Mouse (Mus musculus): ENCODE results near the gene Spg20.

The Spg20 gene

DNA sequence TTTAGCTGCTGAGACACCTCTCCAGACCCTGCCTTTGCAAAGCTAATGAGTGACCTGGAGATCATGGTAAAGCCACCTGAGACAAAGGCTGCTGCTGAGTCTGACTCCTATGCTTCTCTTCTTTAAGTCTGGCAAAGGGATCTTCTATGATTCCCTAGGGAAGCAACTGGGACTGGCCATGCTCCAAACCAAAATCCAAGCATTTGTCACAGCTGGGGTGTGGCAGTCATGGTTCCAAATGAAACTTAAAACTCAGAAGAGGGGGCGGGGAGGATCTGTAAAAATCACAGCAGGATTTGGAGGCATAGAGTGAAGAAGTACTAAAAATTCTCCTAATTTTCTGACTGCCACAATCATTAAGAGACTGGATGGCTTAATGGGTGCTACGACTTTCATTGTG lies 14.7 kb upstream of the Spg20 start:
- DNase-seq (ENCODE audit: low spot score), result no peak

DNA sequence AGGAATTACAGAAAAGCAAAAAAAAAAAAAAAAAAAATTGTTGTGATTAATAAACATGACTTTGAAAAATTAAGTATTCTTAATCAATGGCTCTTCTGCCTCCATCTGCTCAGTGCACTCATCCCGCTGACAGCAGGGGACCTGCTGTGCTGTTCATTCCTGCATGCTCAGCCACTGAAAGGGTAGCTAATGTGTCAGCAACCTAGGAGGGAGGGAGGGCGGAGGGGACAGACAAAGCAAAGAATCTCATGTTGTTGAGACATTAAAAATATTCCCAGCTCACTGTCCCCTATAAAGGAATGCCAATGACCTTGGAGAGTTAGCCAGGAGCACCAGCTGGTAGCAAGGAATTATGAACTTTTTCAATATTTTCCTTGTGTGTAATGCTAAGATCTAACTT lies 13.9 kb upstream of the Spg20 start:
- no peak for DNase-seq (ENCODE audit: low spot score)

DNA sequence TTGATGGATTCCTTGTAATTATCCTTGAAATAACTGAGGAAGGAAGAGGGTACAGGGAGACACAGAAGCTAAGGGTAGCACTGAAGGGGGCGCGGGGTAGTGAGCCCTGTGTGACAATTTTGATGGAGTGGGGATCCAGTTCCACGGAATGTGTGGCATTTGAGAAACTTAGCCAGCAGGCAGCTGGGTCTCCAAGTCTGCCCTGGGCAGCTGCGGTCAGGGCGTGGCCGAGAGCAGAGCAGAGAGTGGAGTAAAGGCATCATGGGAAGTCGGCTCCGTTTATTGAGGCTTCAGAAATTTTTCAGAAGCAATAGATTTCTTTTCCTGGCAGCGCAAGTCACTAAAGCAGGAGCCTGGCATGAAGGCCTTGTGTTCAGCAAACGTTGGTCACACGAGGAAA lies 12.9 kb upstream of the Spg20 start:
- DNase-seq (ENCODE audit: low spot score), result no peak

DNA sequence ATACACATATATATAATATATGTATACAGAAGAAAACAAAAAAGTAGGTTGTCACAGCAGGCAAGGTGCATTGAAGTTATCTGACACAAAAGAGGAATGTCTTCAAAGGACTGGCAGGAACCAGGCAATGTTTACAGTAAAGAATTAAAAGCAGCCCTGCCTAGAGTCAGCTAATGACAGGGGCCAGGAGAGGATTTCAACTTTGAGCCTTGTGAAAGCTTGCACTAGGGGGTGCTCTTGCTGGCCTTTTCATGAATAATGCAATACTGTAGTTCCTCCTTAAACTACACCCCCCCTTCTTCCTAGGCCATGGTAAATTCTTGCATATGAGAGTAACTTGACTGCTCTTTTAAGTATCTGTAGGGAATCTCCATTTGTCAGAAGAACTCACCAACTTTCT lies 10.8 kb upstream of the Spg20 start:
- no peak for DNase-seq (ENCODE audit: low spot score)

DNA sequence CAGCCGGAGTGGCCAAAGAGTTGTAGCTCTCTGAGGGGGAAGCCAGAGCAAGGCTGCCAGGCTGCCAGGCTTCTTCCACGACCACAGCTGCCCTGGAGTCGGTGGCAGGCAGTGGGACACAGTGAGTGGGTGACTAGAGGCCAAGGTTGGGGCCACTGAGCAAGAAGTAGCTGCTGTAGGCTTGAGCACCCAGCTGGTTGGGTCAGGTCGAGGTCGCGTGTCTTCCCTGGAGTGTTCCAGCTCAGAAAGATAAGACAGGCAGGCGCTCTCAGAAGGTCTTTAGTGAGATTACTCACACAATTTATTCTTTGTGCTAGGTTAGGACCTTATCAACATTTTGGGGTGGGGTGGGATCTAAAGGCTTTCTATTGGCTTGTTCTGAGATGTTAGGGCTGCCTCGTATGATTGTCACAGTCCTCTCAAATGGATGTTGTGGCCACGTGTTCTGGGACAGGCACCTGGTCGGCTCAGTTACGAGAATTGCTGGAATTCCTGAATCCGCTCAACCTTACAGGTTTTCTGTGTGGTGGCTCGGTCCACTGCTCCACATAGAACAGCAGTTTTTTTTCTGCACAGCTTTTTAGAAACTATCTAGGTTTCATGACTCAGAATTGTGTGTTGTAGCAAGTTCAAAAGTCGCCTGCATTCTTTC lies 6.4 kb upstream of the Spg20 start:
- DNase-seq (ENCODE audit: low spot score), result no peak

DNA sequence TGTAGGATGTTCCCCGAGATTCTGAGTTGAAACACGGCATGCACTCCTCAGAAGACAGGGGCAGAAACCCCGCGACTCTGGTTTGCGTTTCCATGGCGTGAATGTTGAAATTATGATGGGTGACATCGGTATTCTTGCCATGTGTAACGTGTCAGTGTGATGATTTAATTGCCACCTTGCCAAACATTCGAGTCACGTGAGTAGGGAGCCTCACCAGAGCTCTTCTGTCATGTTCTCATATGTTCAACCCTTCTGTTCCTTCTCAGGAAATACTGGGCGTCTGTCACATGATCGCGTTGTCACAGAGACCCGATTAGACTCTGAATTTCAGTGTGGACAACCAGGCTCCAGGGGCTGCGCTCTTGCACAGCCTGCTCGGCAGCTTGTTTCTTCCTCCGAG lies 5.9 kb upstream of the Spg20 start:
- DNase-seq (ENCODE audit: low spot score), result no peak

DNA sequence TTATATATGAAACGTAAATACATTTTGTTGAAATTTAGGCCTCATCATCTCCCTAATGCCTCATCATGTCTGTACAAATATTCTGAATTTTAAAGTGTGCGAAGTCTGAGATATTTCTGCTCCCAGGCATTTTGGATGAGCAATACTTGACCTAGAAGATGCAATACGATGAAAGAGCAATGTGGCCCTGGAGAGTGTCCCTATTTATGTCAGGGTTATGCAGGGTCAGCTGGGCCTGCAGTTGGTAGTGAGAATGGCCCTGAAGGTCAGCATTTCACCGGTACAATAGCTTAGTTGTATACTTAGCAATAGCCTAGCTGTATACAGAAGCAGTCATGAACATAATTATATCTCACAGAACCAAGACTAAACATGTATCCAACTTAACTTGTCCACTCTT lies 2.8 kb upstream of the Spg20 start:
- no peak for DNase-seq (ENCODE audit: low spot score)

DNA sequence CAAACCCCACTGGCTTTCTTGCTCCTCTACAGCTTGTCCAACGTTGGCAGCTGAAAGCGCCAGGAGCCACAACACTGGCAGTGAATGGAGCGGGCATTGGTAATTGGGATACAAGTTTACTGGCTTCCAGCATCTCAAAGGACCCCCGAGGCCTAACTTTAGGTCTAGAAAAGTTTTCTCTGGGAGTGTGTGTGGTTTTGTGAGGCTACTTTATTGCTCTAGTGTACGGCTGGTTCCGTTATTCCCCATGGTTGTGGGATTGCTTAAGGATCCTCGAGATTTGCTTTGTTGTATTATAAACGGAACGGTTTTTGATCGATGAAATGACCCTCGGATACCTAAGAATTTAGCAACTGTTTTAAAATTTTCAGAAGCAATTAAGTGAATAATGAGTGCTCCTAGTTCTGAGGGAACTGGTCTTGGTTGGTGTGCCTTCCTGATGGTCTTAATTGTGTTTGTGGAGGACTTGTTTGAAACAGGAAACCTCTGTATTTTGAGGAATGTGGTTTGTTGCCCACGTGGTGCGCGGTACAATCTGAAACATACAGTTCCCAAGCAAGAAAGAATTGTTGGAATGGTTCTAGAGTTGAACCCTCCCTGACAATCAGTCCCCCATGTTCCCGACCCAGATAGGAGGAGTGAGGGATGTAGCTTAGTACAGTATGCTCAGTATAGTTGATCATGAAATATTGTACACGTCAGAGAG lies 955 bp downstream of the Spg20 start:
- no peak for DNase-seq (ENCODE audit: low spot score)

DNA sequence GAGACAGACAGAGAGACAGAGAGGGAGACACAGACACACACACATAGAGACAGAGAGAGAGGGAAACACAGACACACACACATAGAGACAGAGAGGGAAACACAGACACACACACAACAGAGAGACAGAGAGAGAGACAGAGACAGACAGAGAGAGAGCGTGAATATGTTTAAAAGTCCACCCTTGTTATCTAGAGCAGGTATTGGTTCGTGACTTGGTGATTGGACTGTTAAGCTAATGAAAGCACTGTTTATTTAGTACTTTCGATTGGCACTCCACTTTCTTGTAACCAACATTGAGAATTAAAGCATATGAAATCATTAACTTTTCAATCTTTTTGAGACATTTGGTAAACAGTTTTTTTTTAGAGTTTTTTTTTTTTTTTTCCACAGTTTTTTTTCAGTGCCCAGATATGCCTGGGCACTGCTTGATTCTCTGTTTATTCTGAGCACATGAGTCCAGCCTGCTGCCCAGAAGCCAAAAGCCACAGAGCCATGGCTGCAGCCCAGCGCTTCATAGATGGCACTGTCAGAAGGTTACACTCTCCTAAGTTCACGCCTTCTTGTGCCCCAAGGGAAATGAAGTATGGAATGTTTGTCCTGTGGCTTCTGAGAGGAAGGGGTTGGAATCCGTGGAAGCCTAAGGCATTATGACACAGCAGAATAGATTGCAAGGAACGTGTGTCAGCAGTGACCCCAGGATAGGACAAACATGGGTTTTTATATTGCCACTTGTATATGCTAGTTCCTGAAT lies 2.6 kb downstream of the Spg20 start:
- DNase-seq (ENCODE audit: low spot score), result no peak

DNA sequence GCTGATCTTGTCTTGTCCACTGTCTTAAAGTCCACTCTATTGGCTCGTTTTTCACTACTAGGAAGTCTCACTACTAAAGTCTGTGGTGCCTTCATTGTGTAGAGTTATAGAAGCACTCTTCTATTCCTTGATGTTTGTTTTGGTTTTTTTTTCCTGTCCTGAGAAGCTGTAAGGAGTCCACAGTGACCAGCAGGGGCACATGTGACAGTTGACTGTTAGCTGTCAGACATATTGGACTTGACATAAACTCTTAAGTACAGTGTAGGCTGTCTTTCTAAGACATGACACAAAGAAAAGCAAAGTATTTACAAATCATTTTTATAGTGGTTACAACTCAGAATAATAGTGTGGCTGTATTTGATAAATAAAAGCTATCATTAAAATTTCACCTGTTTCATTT lies 3.2 kb downstream of the Spg20 start:
- no peak for DNase-seq (ENCODE audit: low spot score)

DNA sequence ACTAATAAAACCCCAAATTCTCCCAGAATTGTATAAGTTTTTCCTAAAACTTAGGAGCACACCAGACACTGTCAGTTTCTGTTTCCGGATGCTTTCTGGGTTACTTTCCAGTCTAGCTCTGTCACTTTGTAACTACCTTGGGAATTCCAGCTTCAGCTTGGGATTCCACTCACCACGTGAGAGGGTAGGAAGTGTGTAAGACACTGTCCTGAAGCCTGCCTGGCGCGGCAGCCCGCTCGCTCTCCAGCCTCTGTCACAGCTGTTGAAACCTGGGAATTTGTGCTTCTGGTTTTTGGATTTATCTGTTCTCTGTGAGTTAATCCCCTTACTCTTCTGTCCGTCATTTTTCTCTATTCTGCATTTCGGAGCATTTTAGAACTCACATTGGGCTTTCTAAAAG lies 4.1 kb downstream of the Spg20 start:
- no peak for DNase-seq (ENCODE audit: low spot score)

DNA sequence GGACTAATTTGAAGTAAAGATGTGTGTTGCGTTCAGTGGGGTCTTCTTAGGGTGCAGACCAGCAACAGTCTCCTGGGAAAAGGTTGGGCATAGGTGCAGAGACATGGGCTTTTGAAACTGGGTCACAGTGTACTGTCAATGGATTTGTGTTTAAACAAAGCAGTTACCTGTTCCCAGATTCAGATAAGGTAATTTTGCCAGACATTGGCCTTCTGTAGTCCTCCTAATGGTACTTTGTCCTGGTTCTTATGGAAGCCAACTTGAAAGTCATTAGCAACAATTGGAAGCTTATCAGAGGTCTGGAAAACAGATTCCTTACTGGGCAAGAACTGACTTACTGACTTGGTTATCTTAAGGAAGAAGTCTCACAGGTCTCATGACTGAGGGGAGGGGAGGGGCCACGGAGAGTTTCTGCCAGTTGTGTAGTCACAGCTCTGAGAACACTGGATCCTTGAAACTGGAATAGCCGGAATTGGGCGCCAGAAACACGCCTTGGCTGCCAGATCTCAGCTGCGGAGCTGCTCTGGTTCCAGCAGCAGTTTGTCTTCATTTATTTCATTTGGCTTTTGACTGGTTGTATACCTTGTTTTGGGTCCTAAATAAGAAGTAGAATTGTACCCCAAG lies 7.5 kb downstream of the Spg20 start:
- peak; percentile 11 for DNase-seq (ENCODE audit: low spot score)

DNA sequence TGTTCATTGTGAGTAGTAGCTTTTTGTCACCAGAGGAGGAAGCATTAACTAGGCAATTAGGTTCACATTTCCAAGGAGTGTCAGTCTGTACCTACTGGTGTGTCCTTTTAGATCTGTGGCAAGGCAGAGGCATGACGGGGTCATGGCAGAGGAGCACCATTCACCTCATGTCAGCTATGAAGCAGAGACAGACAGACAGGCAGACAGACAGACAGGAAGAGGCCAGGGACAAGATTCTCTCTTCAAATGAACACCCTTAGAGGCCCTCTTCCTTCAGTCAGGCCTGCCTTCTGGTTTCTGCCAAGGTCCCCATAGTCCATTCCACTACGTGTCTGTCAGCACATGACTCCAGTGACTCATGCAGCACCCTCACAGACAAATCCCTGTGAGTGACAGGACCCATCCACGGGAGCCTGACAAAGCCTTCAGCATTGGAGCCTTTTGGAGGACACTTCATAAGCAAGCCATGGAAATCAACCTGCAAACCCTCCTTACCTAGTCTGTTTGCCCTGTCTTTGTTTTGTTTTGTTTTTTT lies 10.5 kb downstream of the Spg20 start:
- no peak for DNase-seq (ENCODE audit: low spot score)

DNA sequence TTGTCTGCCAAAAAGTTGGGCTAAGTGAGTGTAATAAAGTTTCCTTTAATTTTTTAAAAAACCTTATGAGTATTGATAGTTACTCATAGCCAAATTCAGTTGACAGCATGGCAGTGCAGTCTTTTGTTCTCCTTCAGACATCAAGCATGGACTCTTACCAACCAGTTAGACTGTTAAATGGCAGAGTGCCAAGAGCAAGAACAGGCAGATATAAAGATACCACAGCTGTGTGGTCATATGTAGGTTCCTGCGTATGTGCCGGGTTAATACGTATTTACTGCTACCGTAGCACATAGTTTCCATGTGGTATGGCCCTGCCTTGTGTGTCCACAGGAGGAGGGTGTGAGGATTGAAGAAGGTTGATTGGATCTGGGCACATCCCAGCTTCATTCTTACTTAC lies 11.2 kb downstream of the Spg20 start:
- no peak for DNase-seq (ENCODE audit: low spot score)

DNA sequence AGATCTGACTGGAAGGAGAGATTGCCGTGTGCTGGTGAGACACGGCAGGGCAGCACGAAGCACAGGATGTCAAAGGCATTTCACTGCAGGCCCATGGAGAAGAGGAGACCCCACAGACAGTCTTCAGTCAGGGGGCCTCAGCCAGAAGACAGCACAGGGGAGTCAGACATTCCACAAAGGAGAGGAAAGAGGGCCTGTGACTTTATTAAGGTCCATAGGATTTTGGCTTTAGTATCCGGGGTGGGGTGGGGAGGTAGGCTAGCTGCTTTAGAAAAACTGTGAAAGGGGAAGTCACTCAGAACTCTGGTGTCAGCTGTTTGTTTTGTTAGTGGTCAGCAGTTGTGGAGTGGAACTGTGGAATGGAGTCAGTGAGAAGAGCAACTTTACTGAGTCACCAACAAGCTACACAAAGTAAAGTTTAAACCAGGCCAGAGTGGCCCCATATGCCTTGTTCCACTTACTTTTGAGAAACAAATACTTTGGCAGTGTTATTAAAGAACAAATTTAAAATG lies 17.3 kb downstream of the Spg20 start:
- DNase-seq (ENCODE audit: low spot score), result no peak

DNA sequence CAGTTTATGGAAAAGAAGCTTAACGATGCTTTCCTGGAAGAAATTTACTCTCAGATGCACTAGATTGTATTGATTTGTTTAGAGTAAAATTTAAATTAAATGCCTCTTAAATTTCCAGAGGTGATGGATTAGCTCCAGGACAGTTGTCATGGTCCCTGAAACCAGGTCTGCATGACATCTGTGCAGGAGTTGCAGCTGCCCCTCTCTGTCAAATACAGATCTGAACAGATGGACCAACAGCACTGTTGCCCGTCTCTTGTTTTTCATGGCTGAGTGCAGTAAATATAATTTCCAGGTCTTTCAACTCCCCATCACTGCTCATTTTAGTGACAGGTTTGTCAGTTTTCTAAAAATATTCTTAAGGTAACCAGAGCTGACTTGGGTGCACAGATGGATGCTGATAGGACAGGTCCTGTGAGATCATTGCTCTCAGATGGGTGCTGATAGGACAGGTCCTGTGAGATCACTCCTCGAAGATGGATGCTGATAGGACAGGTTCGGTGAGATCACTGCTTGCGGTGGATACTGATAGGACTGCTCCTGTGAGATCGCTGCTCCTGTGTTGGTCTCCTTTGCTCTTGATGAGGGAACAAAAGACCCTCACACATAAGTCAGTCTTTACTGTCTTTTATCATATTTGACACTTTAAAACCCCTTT lies 19.8 kb downstream of the Spg20 start:
- DNase-seq (ENCODE audit: low spot score), result no peak

DNA sequence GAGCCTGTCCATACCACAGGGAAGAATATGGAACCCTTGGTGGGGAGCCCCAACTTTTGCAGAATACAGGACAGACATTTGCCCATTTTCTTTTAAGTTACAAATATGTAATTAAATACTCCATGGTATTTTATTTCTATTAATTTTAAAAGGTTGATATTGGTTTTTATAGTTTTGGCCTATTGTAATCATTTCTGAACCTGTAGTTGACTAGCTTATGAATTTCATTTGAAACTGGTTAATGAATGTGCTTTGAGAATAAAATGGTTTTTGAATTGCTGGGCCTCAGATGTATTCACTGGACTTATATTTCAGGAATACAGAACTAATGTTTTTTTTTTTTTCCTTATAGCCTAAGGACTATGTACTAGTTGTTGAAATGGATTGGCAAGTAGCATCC lies 25.1 kb downstream of the Spg20 start, which contains the start of gene Ccdc169:
Gene Ccdc169 (plus strand): TSS at position 301 of the 400 bp plus-strand sequence.
- no peak for DNase-seq (ENCODE audit: low spot score)

DNA sequence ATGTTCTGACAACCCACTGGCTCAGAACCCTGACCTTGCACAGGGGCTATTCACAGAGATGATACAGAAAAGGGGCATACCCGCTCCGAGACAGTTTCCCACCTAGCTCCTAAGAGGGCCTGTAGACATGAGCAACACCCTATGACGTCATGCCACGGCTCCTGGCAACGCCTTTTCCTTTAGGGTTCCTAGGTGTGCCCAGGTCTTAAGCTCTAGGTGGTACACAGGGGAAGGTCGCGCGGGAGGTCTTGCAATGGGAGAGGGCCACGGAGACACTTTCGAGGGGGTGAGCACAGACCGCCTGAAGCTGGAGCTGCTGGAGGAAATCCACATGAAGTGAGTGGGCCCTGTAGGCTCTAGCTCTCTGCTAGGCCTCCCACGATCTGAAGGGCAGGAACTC lies 27.9 kb downstream of the Spg20 start:
- DNase-seq (ENCODE audit: low spot score), result no peak

DNA sequence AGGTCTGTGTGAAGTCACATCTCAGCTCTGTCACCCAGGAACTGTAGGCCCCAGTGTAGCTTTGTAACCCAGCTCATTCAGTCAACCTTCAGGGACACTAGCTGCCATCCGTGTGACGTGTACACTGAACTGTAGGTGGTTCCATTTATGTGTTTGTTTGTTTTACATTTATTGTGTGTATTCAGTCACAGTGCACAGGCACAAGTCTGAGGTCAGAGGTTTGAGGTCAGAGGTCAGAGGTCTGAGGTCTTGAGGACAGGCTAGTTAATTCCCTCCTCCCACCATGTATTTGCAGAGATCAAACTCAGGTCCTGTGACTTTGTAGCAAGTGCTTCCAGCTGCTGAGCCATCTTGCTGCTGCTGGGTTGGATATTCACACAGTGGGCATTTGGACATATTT lies 29.5 kb downstream of the Spg20 start:
- no peak for DNase-seq (ENCODE audit: low spot score)

DNA sequence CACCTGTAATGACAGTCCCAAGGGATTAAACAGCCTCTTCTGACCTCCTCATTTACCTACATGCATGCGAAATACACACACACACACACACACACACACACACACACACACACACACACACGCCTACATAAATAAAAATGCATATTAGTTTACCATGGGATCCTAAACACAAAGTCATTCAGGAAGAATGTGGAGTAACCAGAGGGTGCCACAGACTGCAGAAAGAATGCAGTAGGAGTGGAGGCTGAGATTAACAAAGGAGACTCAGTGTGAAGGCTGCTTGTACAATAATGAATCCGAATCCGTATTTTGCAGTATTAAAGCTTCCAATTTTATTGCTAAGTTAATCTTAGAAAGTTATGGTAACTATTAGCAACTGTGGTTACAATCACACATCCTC lies 33.0 kb downstream of the Spg20 start:
- DNase-seq (ENCODE audit: low spot score), result no peak

DNA sequence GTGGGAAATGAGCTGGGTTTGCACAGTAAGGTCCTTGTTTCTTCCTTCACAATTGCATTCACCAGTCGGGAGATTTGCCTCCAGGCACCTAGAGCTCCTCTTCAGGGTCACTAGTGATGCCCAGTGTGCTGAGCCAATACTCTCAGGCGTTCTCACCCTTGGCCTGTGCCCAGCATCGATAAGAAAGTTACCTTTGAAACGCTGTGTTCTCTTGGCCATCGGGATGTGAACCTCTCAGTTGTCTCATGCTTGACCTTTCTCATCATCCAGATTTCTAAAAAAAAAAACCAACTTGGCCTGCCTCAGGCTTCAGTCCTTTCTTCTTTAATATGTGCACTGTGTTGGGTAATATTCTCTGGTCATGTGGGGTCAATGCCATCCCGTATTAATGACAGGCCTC lies 34.5 kb downstream of the Spg20 start:
- DNase-seq (ENCODE audit: low spot score), result no peak

DNA sequence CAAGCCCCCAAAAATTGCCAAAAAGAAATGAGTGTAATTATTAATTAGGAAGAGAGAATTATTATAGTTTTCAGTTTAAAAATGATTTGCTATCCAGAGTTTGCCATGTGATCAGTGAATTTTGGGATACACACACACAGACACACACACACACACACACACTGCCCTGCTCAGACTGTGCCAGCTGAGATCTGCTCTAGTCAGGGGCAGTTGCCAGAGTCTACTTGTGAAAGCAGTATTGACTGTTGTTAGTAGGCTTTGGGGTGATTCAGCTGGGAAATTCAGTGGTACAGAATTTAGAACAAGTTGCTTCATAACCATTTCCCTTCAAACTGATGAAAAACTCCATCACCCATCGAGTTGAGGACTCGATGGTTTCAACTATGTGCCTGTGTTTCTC lies 35.2 kb downstream of the Spg20 start:
- DNase-seq (ENCODE audit: low spot score), result no peak

Measured in urinary bladder, postnatal 25 days (tissue).